Mouse (Mus musculus) lung, adult 2 months (tissue): ENCODE results near the gene Rnf185. TPM values are rescaled to one million over a fixed set of nuclear protein-coding genes. Genes with fewer than 3 reads are reported as not detected.

ENCODE experiments used
- DNase-seq: peaks from one replicate; pipeline ENCODE4 v3.0.0; 2022
- H3K4me1 ChIP-seq: fragments of 200-500 bp; 2 replicates; pipeline ENCODE4 v1.6.1; 2011; ENCODE audit warnings: low read length; ENCODE audit not compliant: control insufficient read depth, insufficient read depth
- H3K4me3 ChIP-seq: fragments of 200-500 bp; replicated peaks from 2 replicates; pipeline ENCODE3; 2011; ENCODE audit warnings: low read depth, mild to moderate bottlenecking, control low read depth, low read length; ENCODE audit errors: extremely low read depth
- CTCF ChIP-seq: fragments of 200-500 bp; IDR thresholded peaks from 2 replicates; pipeline ENCODE4 v1.5.1; 2011; ENCODE audit warnings: mild to moderate bottlenecking, low read length, control low read depth; ENCODE audit not compliant: insufficient read depth
- POLR2A ChIP-seq: fragments of 200-500 bp; IDR thresholded peaks from 2 replicates; pipeline ENCODE4 v1.6.1; 2011; ENCODE audit warnings: low read depth, mild to moderate bottlenecking, control low read depth, low read length, borderline replicate concordance; ENCODE audit errors: extremely low read depth
- WGBS: fragments of 180-500 bp; shearing (Covaris S2); methylation state at CpG from one replicate; pipeline ENCODE4 v1.1.7; 2018; 5-methylcytosine and 5-hydroxymethylcytosine counted together
- polyA plus RNA-seq: library from polyadenylated mRNA; depleted of rRNA; stranded (reverse); fragments of >200 nt; gene quantifications from 2 replicates; pipeline ENCODE4 v1.2.3, GENCODE M21; 2012

Gene Rnf185
- polyA plus RNA-seq, 1 experiment, result 36.4 TPM

- H3K4me1 ChIP-seq, result no peaks in the 10 kb centered on the region
- no peak overlapping the region for H3K4me3 ChIP-seq
- 55% methylated on average over 11 of the region's 11 CpGs for WGBS
- TF ChIP-seq CTCF, result no peak
- TF ChIP-seq POLR2A, result no peak
- DNase-seq, result no peak
Measured at GRCm38 (mm10) chr11:3483980-3484642, 31.9 kb upstream of the Rnf185 start.

- Histone ChIP-seq H3K4me1 (no peaks in the 10 kb centered on the region), H3K4me3 (no peak overlapping the region)
- TF ChIP-seq CTCF, result no peak
- TF ChIP-seq POLR2A, result no peak
- no peak for DNase-seq
Measured at GRCm38 (mm10) chr11:3475489-3475888, 23.3 kb upstream of the Rnf185 start.

- H3K4me3 ChIP-seq, result no peak overlapping the region
- WGBS, result 82% methylated on average over 7 of the region's 7 CpGs
- TF ChIP-seq CTCF, result peak; percentile 65
- TF ChIP-seq POLR2A, result no peak
- DNase-seq, result no peak
- no peaks in the 10 kb centered on the region for H3K4me1 ChIP-seq
Measured at GRCm38 (mm10) chr11:3474480-3475115, 22.4 kb upstream of the Rnf185 start.

GRCm38 (mm10) chr11:3472484-3472883 lies 20.3 kb upstream of the Rnf185 start:
- no peak overlapping the region for H3K4me3 ChIP-seq
- TF ChIP-seq CTCF, result peak; percentile 94
- no peak for TF ChIP-seq POLR2A
- DNase-seq, result peak; percentile 76
- peaks cover 3% of the 10 kb centered on the region for H3K4me1 ChIP-seq
- WGBS, result 25% methylated on average over 1 of the region's 1 CpGs

GRCm38 (mm10) chr11:3471448-3471850 lies 19.3 kb upstream of the Rnf185 start:
- DNase-seq, result no peak
- no peak for TF ChIP-seq CTCF
- no peak for TF ChIP-seq POLR2A
- WGBS, result 48% methylated on average over 11 of the region's 11 CpGs
- Histone ChIP-seq H3K4me1 (peaks cover 3% of the 10 kb centered on the region), H3K4me3 (no peak overlapping the region)

GRCm38 (mm10) chr11:3462846-3463245 lies 10.7 kb upstream of the Rnf185 start:
- no peak for DNase-seq
- TF ChIP-seq POLR2A (no peak), CTCF (no peak)
- 91% methylated on average over 1 of the region's 1 CpGs for WGBS
- no peaks in the 10 kb centered on the region for H3K4me1 ChIP-seq
- no peak overlapping the region for H3K4me3 ChIP-seq

- TF ChIP-seq POLR2A, result no peak
- DNase-seq, result no peak
- WGBS, result 83% methylated on average over 2 of the region's 2 CpGs
- H3K4me3 ChIP-seq, result no peak overlapping the region
- H3K4me1 ChIP-seq, result no peaks in the 10 kb centered on the region
Measured at GRCm38 (mm10) chr11:3459105-3459468, 6.9 kb upstream of the Rnf185 start.

- no peak for TF ChIP-seq CTCF
- TF ChIP-seq POLR2A, result no peak
- no peak for DNase-seq
- WGBS, result 85% methylated on average over 13 of the region's 13 CpGs
- H3K4me1 ChIP-seq, result no peaks in the 10 kb centered on the region
- no peak overlapping the region for H3K4me3 ChIP-seq
Measured at GRCm38 (mm10) chr11:3458428-3459104, 6.4 kb upstream of the Rnf185 start.

GRCm38 (mm10) chr11:3456354-3456753 lies 4.2 kb upstream of the Rnf185 start:
- H3K4me3 ChIP-seq, result no peak overlapping the region
- peaks cover 6% of the 10 kb centered on the region; the same call in 1 of the 2 replicates for H3K4me1 ChIP-seq
- TF ChIP-seq CTCF (peak; percentile 82), POLR2A (no peak)
- peak; percentile 69 for DNase-seq
- 17% methylated on average over 1 of the region's 1 CpGs for WGBS

- Histone ChIP-seq H3K4me1 (peaks cover 9% of the 10 kb centered on the region), H3K4me3 (no peak overlapping the region)
- no peak for DNase-seq
- TF ChIP-seq CTCF, result no peak
- no peak for TF ChIP-seq POLR2A
- 94% methylated on average over 3 of the region's 3 CpGs for WGBS
Measured at GRCm38 (mm10) chr11:3454506-3454905, 2.3 kb upstream of the Rnf185 start.
